Mouse (Mus musculus): ENCODE data around the gene Rps17. TPM values are rescaled to one million over a fixed set of nuclear protein-coding genes. Genes with fewer than 3 reads are reported as not detected.

Gene Rps17
- polyA plus RNA-seq, 1 experiment from 2014 or later: 1,028 TPM

Other genes with a start within 250 kb of the Rps17 start
- 0.09 and 0.17 TPM in 2 replicates for gene Slc28a1, start 230.5 kb downstream of the Rps17 start, polyA plus RNA-seq (2016; fragmentation: Nextera tagmentation; extraction: Ambion mirVana)
- 1.9 and 2.3 TPM in 2 replicates for gene Pde8a, start 131.7 kb downstream of the Rps17 start, polyA plus RNA-seq (2016; fragmentation: Nextera tagmentation; extraction: Ambion mirVana)
- 1.8 and 3.1 TPM in 2 replicates for gene Cpeb1, start 110.2 kb upstream of the Rps17 start, polyA plus RNA-seq (2016; fragmentation: Nextera tagmentation; extraction: Ambion mirVana)
- 12.9 and 16.8 TPM in 2 replicates for gene Ap3b2, start 148.7 kb upstream of the Rps17 start, polyA plus RNA-seq (2016; fragmentation: Nextera tagmentation; extraction: Ambion mirVana)
- gene BC048679, start 153.0 kb upstream of the Rps17 start, polyA plus RNA-seq (2016; fragmentation: Nextera tagmentation; extraction: Ambion mirVana): not detected in 2 replicates
- 39.8 and 79.8 TPM in 2 replicates for gene Fsd2, start 221.7 kb upstream of the Rps17 start, polyA plus RNA-seq (2016; fragmentation: Nextera tagmentation; extraction: Ambion mirVana)
- 3.9 and 4.0 TPM in 2 replicates for gene Whamm, start 226.0 kb upstream of the Rps17 start, polyA plus RNA-seq (2016; fragmentation: Nextera tagmentation; extraction: Ambion mirVana)

All from heart, embryonic 10.5 days (tissue).